Mouse (Mus musculus) CH12.LX (cell line): Measurements from ENCODE around the gene Trio. TPM values are rescaled to one million over a fixed set of nuclear protein-coding genes. Genes with fewer than 3 reads are reported as not detected.
A peak's percentile ranks its signal among the peaks of the same experiment; 100 is the strongest.

Experiments
- DNase-seq: peaks from one replicate; pipeline ENCODE4 v3.0.0-alpha.2; 2013; ENCODE audit errors: extremely low read depth
- H3K27ac ChIP-seq: 2 replicates; pipeline ENCODE4 v1.5.1; 2012; ENCODE audit warnings: low read depth, mild to moderate bottlenecking, control low read depth, moderate library complexity; ENCODE audit not compliant: insufficient read depth
- H3K27me3 ChIP-seq: replicated peaks from 2 replicates; pipeline ENCODE3; 2012; ENCODE audit warnings: inconsistent platforms
- H3K36me3 ChIP-seq, 2 experiments: replicated peaks in 1 of 2; 2 replicates each; pipeline versions ENCODE3 to v1.6.1; 2012; ENCODE audit warnings: inconsistent platforms in 1 of 2, low read length in 1 of 2, mild to moderate bottlenecking in 1 of 2, mixed read lengths in 1 of 2, moderate library complexity in 1 of 2; ENCODE audit not compliant: control insufficient read depth in 1 of 2, insufficient read depth in 1 of 2
- H3K4me1 ChIP-seq, 2 experiments: 2 replicates each; pipeline ENCODE4 v1.6.1; 2012; ENCODE audit warnings: inconsistent platforms in 1 of 2, moderate library complexity in 1 of 2; ENCODE audit not compliant: insufficient read depth in 2 of 2, control insufficient read depth in 1 of 2
- H3K4me2 ChIP-seq: 2 replicates; pipeline ENCODE4 v1.6.1; 2012; ENCODE audit warnings: low read depth, mild to moderate bottlenecking, control low read depth; ENCODE audit not compliant: poor library complexity, insufficient read depth, severe bottlenecking
- H3K4me3 ChIP-seq, 3 experiments: fragments of 150-350 bp in 1 of 3; sonication (generic) in 1 of 3; replicated peaks in 1 of 3; 2 replicates each; pipeline versions ENCODE3 to v1.5.1; 2011 to 2012; ENCODE audit warnings: low read depth in 2 of 3, low read length in 2 of 3, mild to moderate bottlenecking in 2 of 3, moderate library complexity in 2 of 3, control low read depth in 1 of 3, improper control_type of control experiment in 1 of 3, inconsistent platforms in 1 of 3, mixed read lengths in 1 of 3; ENCODE audit not compliant: poor library complexity in 1 of 3
- H3K79me2 ChIP-seq: replicated peaks from 2 replicates; pipeline ENCODE4 v1.6.1; 2012; ENCODE audit warnings: mild to moderate bottlenecking, moderate library complexity; ENCODE audit not compliant: control insufficient read depth, poor library complexity, insufficient read depth, severe bottlenecking; ENCODE audit errors: extremely low read depth
- H3K9ac ChIP-seq: 2 replicates; pipeline ENCODE4 v1.6.1; 2012; ENCODE audit warnings: low read depth, mild to moderate bottlenecking, control low read depth, moderate library complexity; ENCODE audit not compliant: insufficient read depth
- H3K9me3 ChIP-seq: replicated peaks from 2 replicates; pipeline ENCODE3; 2012; ENCODE audit warnings: low read length, inconsistent platforms, mixed read lengths
- BHLHE40 ChIP-seq: IDR thresholded peaks from 2 replicates; pipeline ENCODE4 v1.6.1; 2011; ENCODE audit warnings: mild to moderate bottlenecking, low read depth, low read length, improper control_type of control experiment
- IRF4 ChIP-seq: IDR thresholded peaks from 2 replicates; pipeline ENCODE4 v1.6.1; 2014; ENCODE audit warnings: low read depth, mild to moderate bottlenecking, inconsistent platforms, low read length, improper control_type of control experiment
- JUN ChIP-seq: IDR thresholded peaks from 2 replicates; pipeline ENCODE4 v1.6.1; 2011; ENCODE audit warnings: low read depth, mild to moderate bottlenecking, low read length, improper control_type of control experiment, moderate library complexity; ENCODE audit not compliant: insufficient read depth
- JUND ChIP-seq: conservative IDR thresholded peaks from 2 replicates; pipeline ENCODE4 v1.6.1; 2011; ENCODE audit warnings: low read depth, low read length, improper control_type of control experiment
- MAX ChIP-seq: IDR thresholded peaks from 2 replicates; pipeline ENCODE4 v1.6.1; 2011; ENCODE audit warnings: low read length, improper control_type of control experiment
- MEF2A ChIP-seq: IDR thresholded peaks from 2 replicates; pipeline ENCODE4 v1.6.1; 2014; ENCODE audit warnings: low read depth, mild to moderate bottlenecking, inconsistent platforms, low read length, improper control_type of control experiment, borderline replicate concordance
- MYC ChIP-seq: IDR thresholded peaks from 2 replicates; pipeline ENCODE4 v1.6.1; 2011; ENCODE audit warnings: low read depth, mild to moderate bottlenecking, improper control_type of control experiment, low read length
- NELFE ChIP-seq: IDR thresholded peaks from 2 replicates; pipeline ENCODE4 v1.6.1; 2011; ENCODE audit warnings: low read depth, low read length, improper control_type of control experiment
- NRF1 ChIP-seq: IDR thresholded peaks from 2 replicates; pipeline ENCODE4 v1.6.1; 2014; ENCODE audit warnings: low read depth, mild to moderate bottlenecking, inconsistent platforms, low read length, improper control_type of control experiment, moderate library complexity
- PAX5 ChIP-seq: IDR thresholded peaks from 2 replicates; pipeline ENCODE4 v1.6.1; 2012; ENCODE audit warnings: low read length, inconsistent platforms, mixed read lengths
- SMC3 ChIP-seq: IDR thresholded peaks from 2 replicates; pipeline ENCODE4 v1.6.1; 2011; ENCODE audit warnings: low read depth, low read length, improper control_type of control experiment
- USF2 ChIP-seq: conservative IDR thresholded peaks from 2 replicates; pipeline ENCODE4 v1.6.1; 2011; ENCODE audit warnings: low read depth, low read length, improper control_type of control experiment
- ZC3H11A ChIP-seq: IDR thresholded peaks from 2 replicates; pipeline ENCODE4 v1.6.1; 2012; ENCODE audit warnings: low read depth, mild to moderate bottlenecking, inconsistent platforms, low read length, improper control_type of control experiment
- dilution Hi-C: fragments of 300-500 bp; cut with MboI; formaldehyde crosslinking; loops from 2 replicates; pipeline ENCODE4 v1.14.3; 2020; ENCODE audit warnings: low sequenced_read_pairs; ENCODE audit not compliant: extremely low pct_unique_long_range_greater_than_20kb, extremely low pct_ligation_motif_present
- in situ Hi-C: fragments of 300-500 bp; cut with MboI; formaldehyde crosslinking; loops from 3 replicates; pipeline ENCODE4 v1.14.3; 2019; ENCODE audit warnings: low sequenced_read_pairs, low pct_ligation_motif_present, low pct_unique_long_range_greater_than_20kb, mixed read lengths
- polyA plus RNA-seq: library from polyadenylated mRNA; unstranded; fragments of >175 nt; gene quantifications from 2 replicates; pipeline ENCODE4 v1.2.1, GENCODE M21; 2012; ENCODE audit warnings: low read depth; ENCODE audit not compliant: insufficient read length
- total RNA-seq, 2 experiments: library from RNA; depleted of rRNA; stranded (reverse); fragments of 300-350 nt in 1 of 2; fragments of >200 nt in 1 of 2; gene quantifications; 2 replicates each; pipeline ENCODE4 v1.2.3; 2012 to 2014

Trio gene
- total and polyA plus RNA-seq, 3 experiments: 3.9 to 17.5 (median 4.3) TPM

DNA sequence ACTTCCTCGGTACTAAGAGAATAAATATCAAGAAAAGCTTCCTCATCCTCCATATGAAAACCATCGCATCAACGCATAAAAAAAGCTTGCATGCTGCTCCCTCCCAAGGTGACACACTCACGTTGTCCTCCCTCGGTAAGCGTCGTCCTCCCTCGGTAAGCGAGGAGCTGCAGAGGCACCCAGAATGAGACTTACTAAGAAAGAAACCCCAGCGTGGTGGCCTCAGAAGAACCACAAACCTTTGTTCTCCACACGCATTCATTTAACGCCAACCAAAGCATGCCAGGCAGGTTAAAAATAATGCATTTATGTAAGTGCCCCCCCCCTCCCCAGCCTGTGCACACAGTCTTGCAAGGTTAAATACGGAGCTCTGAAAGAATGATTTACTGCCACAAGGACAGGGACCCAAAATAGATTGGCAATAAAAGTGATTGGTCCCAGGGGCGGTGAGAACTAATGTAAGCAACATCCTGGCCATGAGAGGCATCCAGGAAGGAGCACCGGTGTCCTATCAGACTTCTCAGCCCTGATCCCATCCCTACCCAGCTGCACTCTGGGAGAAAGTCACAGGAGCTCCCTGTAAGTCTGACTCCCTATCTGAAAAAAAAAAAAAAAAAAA, 3.9 kb downstream of the Trio start:
- H3K79me2 ChIP-seq: no peaks in the 10 kb centered on the region
- H3K4me1 ChIP-seq: peaks cover 0 to 15% of the 10 kb centered on the region in 2 experiments; a peak in 2 of 4 replicates
- H3K4me2 ChIP-seq: no peak overlapping the region
- no peak overlapping the region for H3K9ac ChIP-seq
- H3K27ac ChIP-seq: no peak overlapping the region
- dilution Hi-C loops (no loop called here), in situ Hi-C loops (no loop called here)
- H3K36me3 ChIP-seq: no peaks in the 10 kb centered on the region
- peaks cover 18% of the 10 kb centered on the region for H3K9me3 ChIP-seq
- TF ChIP-seq MAX (no peak), BHLHE40 (peak; percentile 39; the same call in 1 of the 2 replicates), NELFE (no peak), MYC (no peak)
- peak; percentile 43 for DNase-seq
- H3K4me3 ChIP-seq: no peak overlapping the region
- H3K27me3 ChIP-seq: no peaks in the 10 kb centered on the region

DNA sequence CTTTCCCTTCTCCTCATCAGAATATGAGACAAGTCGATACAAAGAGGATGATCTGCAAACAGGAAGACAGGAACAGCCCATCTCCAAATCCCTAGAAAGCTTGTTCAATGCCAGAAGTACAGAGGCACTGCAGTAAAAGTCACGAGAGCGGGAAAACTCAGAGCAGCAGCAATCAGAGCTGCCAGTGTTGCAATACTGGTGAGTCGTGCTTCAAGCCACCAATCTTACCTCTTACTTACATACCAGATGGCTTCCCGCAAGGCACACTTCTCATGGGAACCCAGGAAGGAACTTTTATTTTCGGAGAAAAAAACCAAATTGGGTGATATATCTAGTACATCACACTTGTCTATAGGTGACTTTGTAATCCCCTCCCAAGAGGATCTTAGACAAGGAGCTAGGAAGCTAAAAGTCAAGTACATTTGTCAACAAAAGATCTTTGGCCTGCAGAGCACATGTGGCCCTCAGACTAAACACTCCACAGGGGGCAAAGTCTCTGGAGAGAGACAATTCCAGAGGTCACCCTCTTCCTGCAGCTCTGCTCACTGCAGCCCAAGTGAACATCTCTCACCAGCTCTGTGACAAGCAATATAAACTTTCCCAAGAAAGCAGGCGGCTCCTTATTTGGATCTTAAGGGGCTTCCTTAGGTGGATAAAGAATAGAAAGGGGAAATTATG, 6.1 kb downstream of the Trio start:
- DNase-seq: no peak
- no peak overlapping the region for H3K27ac ChIP-seq
- H3K9me3 ChIP-seq: peaks cover 7% of the 10 kb centered on the region
- in situ Hi-C loops (no loop called here), dilution Hi-C loops (no loop called here)
- H3K4me2 ChIP-seq: no peak overlapping the region
- no peak overlapping the region for H3K4me3 ChIP-seq
- H3K36me3 ChIP-seq: no peaks in the 10 kb centered on the region
- H3K79me2 ChIP-seq: no peaks in the 10 kb centered on the region
- TF ChIP-seq NRF1 (no peak), PAX5 (no peak), ZC3H11A (no peak), MEF2A (no peak), JUN (no peak), USF2 (no peak), BHLHE40 (no peak), SMC3 (no peak), MYC (no peak), JUND (no peak), IRF4 (no peak)
- H3K9ac ChIP-seq: no peak overlapping the region
- no peaks in the 10 kb centered on the region for H3K27me3 ChIP-seq
- H3K4me1 ChIP-seq: peaks cover 0 to 15% of the 10 kb centered on the region in 2 experiments; a peak in 2 of 4 replicates
